In genomic region chr16:32597909-32598381, GRCm38 (mm10) we compare ENCODE assay signal across 8 mouse cellular contexts. TPM values are rescaled to one million over a fixed set of nuclear protein-coding genes. Genes with fewer than 3 reads are reported as not detected.
DNase-seq lines count a peak whose midpoint lies in the region; ATAC-seq and TF ChIP-seq lines count a peak whose summit lies in the region.

No protein-coding gene starts in this region.

- DNase-seq in forebrain, postnatal 0 days = peak; percentile 10
- peak; percentile 46 to 67 for DNase-seq in spleen, postnatal 4 days (ENCODE audit: low spot score in 2 of 2)
- DNase-seq in spleen, adult 12 weeks (ENCODE audit: low spot score) = no peak
- DNase-seq in heart, postnatal 0 days (ENCODE audit: low spot score) = peak; percentile 21
- no peak for DNase-seq in thymus, postnatal 0 days (ENCODE audit: low spot score)
- no peak for DNase-seq in frontal cortex, postnatal 36 days (ENCODE audit: low spot score in 2 of 2)

- TF ChIP-seq EP300 in heart, postnatal 0 days (IDR thresholded peaks at IDR 0.05; ENCODE audit: low read depth) = no peak

- no peaks in the 10 kb centered on the region for H3K27me3 ChIP-seq in forebrain, postnatal 0 days (ENCODE audit: insufficient read depth, low read length)
- H3K27me3 ChIP-seq in forebrain, embryonic 16.5 days (replicated peaks; ENCODE audit: control insufficient read depth, insufficient read depth, low read length) = no peaks in the 10 kb centered on the region
- no peaks in the 10 kb centered on the region for H3K27me3 ChIP-seq in heart, postnatal 0 days (ENCODE audit: control insufficient read depth, insufficient read depth, low read length)

- 31% methylated on average over 4 of the region's 4 CpGs for WGBS in forebrain, postnatal 0 days
- 31% methylated on average over 4 of the region's 4 CpGs for WGBS in forebrain, embryonic 16.5 days
- 10% methylated on average over 4 of the region's 4 CpGs for WGBS in heart, postnatal 0 days

- H3K9ac ChIP-seq in forebrain, postnatal 0 days = no peak overlapping the region
- no peak overlapping the region for H3K9ac ChIP-seq in forebrain, embryonic 16.5 days (replicated peaks; ENCODE audit: low read depth, low read length)
- no peak overlapping the region for H3K9ac ChIP-seq in heart, postnatal 0 days (replicated peaks; ENCODE audit: low read depth, low read length)

- no peaks in the 10 kb centered on the region for H3K36me3 ChIP-seq in forebrain, postnatal 0 days (ENCODE audit: insufficient read depth)
- no peaks in the 10 kb centered on the region for H3K36me3 ChIP-seq in forebrain, embryonic 16.5 days (ENCODE audit: control insufficient read depth, insufficient read depth)
- no peaks in the 10 kb centered on the region for H3K36me3 ChIP-seq in heart, postnatal 0 days (replicated peaks; ENCODE audit: control insufficient read depth, insufficient read depth, low read length)

- H3K4me1 ChIP-seq in forebrain, postnatal 0 days (ENCODE audit: insufficient read depth) = no peaks in the 10 kb centered on the region
- H3K4me1 ChIP-seq in forebrain, embryonic 16.5 days (replicated peaks; ENCODE audit: control insufficient read depth, insufficient read depth, low read length) = no peaks in the 10 kb centered on the region
- peaks cover 5% of the 10 kb centered on the region; the same call in 1 of the 2 replicates for H3K4me1 ChIP-seq in heart, postnatal 0 days (ENCODE audit: control insufficient read depth, insufficient read depth)

- H3K4me2 ChIP-seq in forebrain, postnatal 0 days (ENCODE audit: low read depth) = no peak overlapping the region
- no peak overlapping the region for H3K4me2 ChIP-seq in forebrain, embryonic 16.5 days (ENCODE audit: low read length)
- H3K4me2 ChIP-seq in heart, postnatal 0 days (ENCODE audit: low read depth, low read length) = no peak overlapping the region

- no peak overlapping the region for H3K27ac ChIP-seq in forebrain, postnatal 0 days (ENCODE audit: low read depth, low read length)
- H3K27ac ChIP-seq in forebrain, embryonic 16.5 days (ENCODE audit: low read length) = no peak overlapping the region
- H3K27ac ChIP-seq in heart, postnatal 0 days (ENCODE audit: low read depth) = no peak overlapping the region

- H3K4me3 ChIP-seq in forebrain, postnatal 0 days (ENCODE audit: low read depth, low read length) = no peak overlapping the region
- H3K4me3 ChIP-seq in forebrain, embryonic 16.5 days (replicated peaks; ENCODE audit: low read length) = no peak overlapping the region
- no peak overlapping the region for H3K4me3 ChIP-seq in heart, postnatal 0 days (ENCODE audit: low read depth, low read length)

- 0 out of 2 replicates have a peak, but pooled peaks have one; percentile 12 for ATAC-seq in forebrain, postnatal 0 days
- no peak for ATAC-seq in forebrain, embryonic 16.5 days
- peak; percentile 70; the same call in 1 of the 2 replicates for ATAC-seq in heart, postnatal 0 days (ENCODE audit: insufficient read depth, low read depth)
- ATAC-seq in monocyte, adult 5-6 weeks (replicated peaks; ENCODE audit: insufficient number of reproducible peaks, low FRiP score, low TSS enrichment, poor library complexity, severe bottlenecking) = 0 out of 2 replicates have a peak, but pooled peaks have one; percentile 9

- no peak for TF ChIP-seq CTCF in forebrain, postnatal 0 days (IDR thresholded peaks at IDR 0.05; ENCODE audit: low read depth)
- no peak for TF ChIP-seq CTCF in heart, postnatal 0 days (IDR thresholded peaks at IDR 0.05; ENCODE audit: low read depth)

- H3K9me3 ChIP-seq in forebrain, postnatal 0 days (ENCODE audit: low read length) = no peaks in the 10 kb centered on the region
- H3K9me3 ChIP-seq in forebrain, embryonic 16.5 days (ENCODE audit: control insufficient read depth, low read length) = no peaks in the 10 kb centered on the region
- no peaks in the 10 kb centered on the region for H3K9me3 ChIP-seq in heart, postnatal 0 days (replicated peaks; ENCODE audit: control insufficient read depth, low read length)

RNA-seq across cellular contexts. Expression of gene Tfrc, which starts 10.8 kb away (rescaled TPM):
- 70.3 and 112 TPM in 2 replicates for total RNA-seq in forebrain, postnatal 0 days (2014; rRNA removed)
- 34.8 and 35.3 TPM in 2 replicates for polyA plus RNA-seq in forebrain, postnatal 0 days (2015; fragmentation: Nextera tagmentation; extraction: Ambion mirVana)
- polyA plus RNA-seq in forebrain, embryonic 16.5 days (2015; fragmentation: Nextera tagmentation; extraction: Ambion mirVana) = 33.7 and 37.5 TPM in 2 replicates
- total RNA-seq in heart, postnatal 0 days (2014; rRNA removed; ENCODE audit: low replicate concordance) = 35.3 and 71.7 TPM in 2 replicates
- polyA plus RNA-seq in heart, postnatal 0 days (2015; fragmentation: Nextera tagmentation; extraction: Ambion mirVana) = 46.5 and 57.1 TPM in 2 replicates
- 24.5 to 52.2 TPM (median 43.5 TPM) in 3 replicates for total RNA-seq in monocyte, adult 5-6 weeks (2017)
- 40.0 and 43.4 TPM in 2 replicates for polyA plus RNA-seq in thymus, postnatal 0 days (2015; fragmentation: Nextera tagmentation; extraction: Ambion mirVana)

RNA-seq across cellular contexts. Expression of gene Tnk2, which starts 45.7 kb away (rescaled TPM):
- total RNA-seq in forebrain, postnatal 0 days (2014; rRNA removed) = 48.4 and 55.3 TPM in 2 replicates
- 10.3 and 13.2 TPM in 2 replicates for polyA plus RNA-seq in forebrain, postnatal 0 days (2015; fragmentation: Nextera tagmentation; extraction: Ambion mirVana)
- polyA plus RNA-seq in forebrain, embryonic 16.5 days (2015; fragmentation: Nextera tagmentation; extraction: Ambion mirVana) = 15.0 and 21.9 TPM in 2 replicates
- 9.4 and 14.2 TPM in 2 replicates for total RNA-seq in heart, postnatal 0 days (2014; rRNA removed; ENCODE audit: low replicate concordance)
- polyA plus RNA-seq in heart, postnatal 0 days (2015; fragmentation: Nextera tagmentation; extraction: Ambion mirVana) = 6.0 and 7.0 TPM in 2 replicates
- total RNA-seq in monocyte, adult 5-6 weeks (2017) = 16.2 to 63.7 TPM (median 26.3 TPM) in 3 replicates
- 20.1 and 23.5 TPM in 2 replicates for polyA plus RNA-seq in thymus, postnatal 0 days (2015; fragmentation: Nextera tagmentation; extraction: Ambion mirVana)

Comparison
In these comparisons a context has a peak if more than half of its experiments do, and no peak if none do; other contexts are left out.
1. DNase-seq: peak in forebrain, postnatal 0 days (single experiment), spleen, postnatal 4 days (2 of 2) and heart, postnatal 0 days (single experiment); none in spleen, adult 12 weeks (single experiment), thymus, postnatal 0 days (single experiment) and frontal cortex, postnatal 36 days (0 of 2).